Mouse (Mus musculus) limb, embryonic 15.5 days (tissue): ENCODE data around the gene Ktn1. TPM values are rescaled to one million over a fixed set of nuclear protein-coding genes. Genes with fewer than 3 reads are reported as not detected.

ENCODE experiments used
- ATAC-seq: fragments of 200-750 bp; cut with Nextera tagmentation; 2 replicates; pipeline ENCODE4 v1.8.0; 2017; ENCODE audit warnings: low read depth, moderate TSS enrichment; ENCODE audit not compliant: insufficient number of reproducible peaks, low FRiP score, low TSS enrichment
- H3K27ac ChIP-seq: fragments of 300-500 bp; sonication (generic); 2 replicates; pipeline ENCODE4 v1.5.1; 2015; ENCODE audit warnings: moderate library complexity, mild to moderate bottlenecking, inconsistent platforms
- H3K27me3 ChIP-seq: fragments of 300-500 bp; sonication (generic); 2 replicates; pipeline ENCODE4 v1.6.1; 2015; ENCODE audit warnings: inconsistent platforms
- H3K36me3 ChIP-seq: fragments of 300-500 bp; sonication (generic); 2 replicates; pipeline ENCODE4 v1.6.1; 2015; ENCODE audit warnings: inconsistent platforms
- H3K4me1 ChIP-seq: fragments of 300-500 bp; sonication (generic); 2 replicates; pipeline ENCODE4 v1.6.1; 2015; ENCODE audit warnings: inconsistent platforms
- H3K4me2 ChIP-seq: fragments of 300-500 bp; sonication (generic); 2 replicates; pipeline ENCODE4 v1.6.1; 2015; ENCODE audit warnings: mild to moderate bottlenecking, inconsistent platforms
- H3K4me3 ChIP-seq: fragments of 300-500 bp; sonication (generic); 2 replicates; pipeline ENCODE4 v1.5.1; 2015; ENCODE audit warnings: mild to moderate bottlenecking, inconsistent platforms
- H3K9ac ChIP-seq: fragments of 300-500 bp; sonication (generic); 2 replicates; pipeline ENCODE4 v1.6.1; 2015; ENCODE audit warnings: inconsistent platforms
- H3K9me3 ChIP-seq: fragments of 300-500 bp; sonication (generic); 2 replicates; pipeline ENCODE4 v1.6.1; 2016; ENCODE audit warnings: inconsistent platforms
- WGBS: fragments of 180-500 bp; shearing (Covaris S2); methylation state at CpG from one replicate; pipeline ENCODE4 v1.1.7; 2015; 5-methylcytosine and 5-hydroxymethylcytosine counted together
- polyA plus RNA-seq: library from polyadenylated mRNA; unstranded; fragments of >200 nt; fragmentation: Nextera tagmentation; extraction: Ambion mirVana; gene quantifications from 2 replicates; pipeline ENCODE4 v1.2.1, GENCODE M21; 2015

Ktn1 gene
- polyA plus RNA-seq, 1 experiment from 2014 or later, result 55.5 TPM

DNA sequence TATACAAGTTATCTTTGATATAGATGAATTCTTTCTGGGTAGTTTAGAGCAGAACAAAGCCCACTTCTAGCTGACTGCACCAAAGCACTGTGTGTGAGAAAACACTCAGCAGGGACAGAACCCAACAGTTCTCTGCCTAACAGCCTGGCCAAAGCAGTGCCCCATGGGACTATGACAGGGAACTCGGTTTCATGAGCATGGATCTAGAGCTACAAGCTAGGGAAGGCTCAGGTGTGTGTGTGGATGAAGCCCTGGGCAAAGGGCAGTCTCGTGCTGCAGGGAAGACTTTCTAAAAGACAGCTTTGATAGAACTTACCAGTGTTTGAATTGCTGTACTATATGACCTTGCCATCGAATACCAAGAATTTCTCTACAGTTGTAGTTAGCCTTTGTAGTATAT lies 117.5 kb downstream of the Ktn1 start:
- 69% methylated on average over 3 of the region's 3 CpGs for WGBS
- Histone ChIP-seq H3K9me3 (no peaks in the 10 kb centered on the region), H3K36me3 (no peaks in the 10 kb centered on the region)

DNA sequence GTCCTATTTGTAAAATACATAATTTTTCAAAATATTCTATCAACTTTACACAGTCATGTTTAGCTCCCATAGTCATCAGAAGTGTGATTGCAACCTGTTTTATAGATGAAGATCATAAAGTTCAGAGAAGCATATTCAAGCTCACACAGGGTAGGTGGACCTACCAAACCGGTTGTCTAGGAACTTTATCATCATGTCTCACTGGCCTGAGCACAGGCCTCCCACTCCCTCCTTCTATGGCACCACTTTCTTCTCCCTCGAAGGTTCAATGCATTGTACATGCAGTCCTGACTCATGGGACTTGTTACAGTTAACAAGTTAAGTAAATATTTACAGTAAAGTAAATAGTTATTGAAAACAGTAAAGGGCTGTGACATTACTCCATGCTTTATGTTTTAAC lies 118.1 kb downstream of the Ktn1 start:
- Histone ChIP-seq H3K9me3 (no peaks in the 10 kb centered on the region), H3K27ac (no peak overlapping the region), H3K27me3 (no peaks in the 10 kb centered on the region), H3K4me2 (no peak overlapping the region), H3K36me3 (no peaks in the 10 kb centered on the region), H3K4me1 (no peaks in the 10 kb centered on the region), H3K9ac (no peak overlapping the region), H3K4me3 (no peak overlapping the region)
- 54% methylated on average over 2 of the region's 2 CpGs for WGBS
- ATAC-seq, result no peak

More for the DNA sequence above, 117.5 kb downstream of the Ktn1 start:
- ATAC-seq, result no peak
- Histone ChIP-seq H3K4me2 (no peak overlapping the region), H3K27ac (no peak overlapping the region), H3K4me1 (no peaks in the 10 kb centered on the region), H3K27me3 (no peaks in the 10 kb centered on the region), H3K4me3 (no peak overlapping the region), H3K9ac (no peak overlapping the region)

DNA sequence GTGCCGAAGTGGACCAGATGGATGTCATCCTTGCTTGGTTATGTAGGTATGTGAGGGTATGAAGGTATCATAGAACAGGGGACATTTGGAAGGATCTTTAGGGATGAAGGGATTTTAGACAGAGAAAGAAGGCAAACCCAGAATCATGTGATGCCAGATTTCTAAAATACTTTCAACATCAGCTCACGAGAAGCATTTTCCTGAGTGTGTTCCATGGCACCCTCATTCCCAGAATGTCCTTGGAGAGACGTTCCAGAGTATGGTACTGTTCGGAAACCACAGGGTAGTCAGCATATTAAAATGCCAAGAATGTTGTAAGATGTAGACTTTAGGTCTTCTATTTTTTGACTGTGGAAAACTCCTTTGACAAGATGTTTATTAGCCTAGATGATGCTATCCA lies 123.2 kb downstream of the Ktn1 start:
- 78% methylated on average over 4 of the region's 4 CpGs for WGBS
- no peak overlapping the region for H3K9ac ChIP-seq
- no peak overlapping the region for H3K4me2 ChIP-seq
- no peak overlapping the region for H3K27ac ChIP-seq
- H3K4me3 ChIP-seq, result no peak overlapping the region
- no peaks in the 10 kb centered on the region for H3K36me3 ChIP-seq
- ATAC-seq, result no peak
- no peaks in the 10 kb centered on the region for H3K27me3 ChIP-seq
- H3K9me3 ChIP-seq, result no peaks in the 10 kb centered on the region
- H3K4me1 ChIP-seq, result no peaks in the 10 kb centered on the region

DNA sequence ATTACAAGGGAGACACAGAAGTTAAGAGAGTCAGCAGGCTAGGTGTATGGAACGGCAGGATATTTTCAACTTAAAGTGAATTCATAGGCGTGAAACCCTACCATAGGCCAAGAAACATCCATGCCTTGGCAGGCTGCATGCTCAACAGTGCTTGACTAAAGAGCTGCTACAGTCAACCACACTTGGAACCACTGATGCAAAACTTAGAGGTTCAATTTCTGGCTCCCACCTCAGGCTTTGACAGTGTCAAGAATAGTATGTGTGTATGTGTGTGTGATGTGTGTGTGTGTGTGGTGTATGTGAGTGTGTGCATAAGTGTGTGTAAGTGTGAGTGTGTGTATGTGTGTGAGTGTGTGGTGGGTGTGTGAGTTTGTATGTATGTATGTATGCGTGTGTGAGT lies 127.3 kb downstream of the Ktn1 start:
- 78% methylated on average over 3 of the region's 3 CpGs for WGBS
- ATAC-seq, result no peak
- H3K4me2 ChIP-seq, result no peak overlapping the region
- H3K9me3 ChIP-seq, result no peaks in the 10 kb centered on the region
- H3K36me3 ChIP-seq, result no peaks in the 10 kb centered on the region
- H3K27me3 ChIP-seq, result no peaks in the 10 kb centered on the region
- no peaks in the 10 kb centered on the region for H3K4me1 ChIP-seq
- no peak overlapping the region for H3K4me3 ChIP-seq
- H3K27ac ChIP-seq, result no peak overlapping the region
- H3K9ac ChIP-seq, result no peak overlapping the region

DNA sequence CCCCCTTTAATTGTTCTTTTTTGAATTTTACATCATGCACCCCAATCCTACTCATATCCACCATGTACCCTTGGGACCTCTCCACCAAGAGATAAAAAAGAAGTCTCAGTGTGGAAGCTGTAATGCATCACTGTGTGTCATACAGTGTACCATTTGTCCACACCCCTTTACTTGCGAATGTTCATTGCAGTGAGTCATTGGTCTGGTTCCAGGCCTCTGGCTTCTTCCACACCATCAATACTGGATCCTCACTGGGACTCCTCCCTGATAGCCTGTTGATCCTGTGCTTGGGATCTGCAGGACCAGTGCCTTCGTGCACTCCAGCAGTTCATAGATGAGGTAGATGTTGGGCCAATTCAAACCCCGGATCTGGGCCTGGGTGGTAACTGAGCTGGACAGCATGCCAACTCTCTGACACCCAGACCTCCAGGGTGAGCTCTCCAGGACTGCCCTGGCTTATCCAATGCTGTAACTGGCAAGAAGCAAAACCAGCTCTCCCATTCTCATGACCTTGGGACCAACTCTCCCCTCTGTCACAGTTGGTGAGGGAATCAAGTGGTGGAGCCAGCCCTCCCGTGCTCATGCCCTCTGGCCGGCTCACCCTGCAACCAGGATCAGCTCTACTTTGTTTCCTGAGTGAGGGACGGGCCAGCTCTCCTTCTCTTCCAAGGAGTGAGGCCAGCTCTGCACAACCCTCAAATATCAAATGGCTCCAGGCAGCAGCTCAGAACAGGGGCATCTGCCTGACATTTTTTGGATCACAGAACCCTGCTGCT lies 128.2 kb downstream of the Ktn1 start:
- Histone ChIP-seq H3K4me3 (no peak overlapping the region), H3K4me1 (no peaks in the 10 kb centered on the region), H3K9ac (no peak overlapping the region), H3K27ac (no peak overlapping the region), H3K9me3 (no peaks in the 10 kb centered on the region), H3K27me3 (no peaks in the 10 kb centered on the region), H3K36me3 (no peaks in the 10 kb centered on the region), H3K4me2 (no peak overlapping the region)
- 0 out of 2 replicates have a peak, but pooled peaks have one; percentile 14 for ATAC-seq
- WGBS, result 77% methylated on average over 6 of the region's 6 CpGs

DNA sequence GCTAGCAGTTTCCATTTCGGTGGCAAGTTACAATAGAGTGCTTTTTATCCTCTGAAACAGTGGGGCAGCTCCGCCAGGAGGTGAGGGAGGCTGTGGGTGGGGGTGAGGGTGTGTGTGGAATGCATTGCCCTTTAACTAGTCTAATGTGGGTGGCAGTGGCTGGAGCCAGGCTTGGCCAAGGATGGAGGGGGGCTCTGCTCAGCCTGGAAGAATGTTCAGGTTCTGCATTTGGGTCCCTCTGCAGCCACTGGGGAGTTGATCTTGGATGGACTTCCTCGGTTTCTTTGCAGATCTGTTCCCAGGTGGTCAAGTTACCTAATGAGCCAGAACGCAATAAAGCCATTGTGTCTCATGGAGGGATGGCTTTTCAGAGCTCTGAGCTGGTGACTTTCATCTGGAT lies 137.9 kb downstream of the Ktn1 start:
- no peak overlapping the region for H3K4me2 ChIP-seq
- no peak overlapping the region for H3K27ac ChIP-seq
- H3K9me3 ChIP-seq, result no peaks in the 10 kb centered on the region
- no peak overlapping the region for H3K4me3 ChIP-seq
- no peak overlapping the region for H3K9ac ChIP-seq
- H3K27me3 ChIP-seq, result no peaks in the 10 kb centered on the region
- H3K4me1 ChIP-seq, result no peaks in the 10 kb centered on the region
- no peak for ATAC-seq
- no peaks in the 10 kb centered on the region for H3K36me3 ChIP-seq
- 20% methylated on average over 4 of the region's 4 CpGs for WGBS

Other genes starting within 250 kb of the Ktn1 start
- gene Dlgap5, start 230.0 kb upstream of the Ktn1 start, polyA plus RNA-seq, result 34.4 and 36.8 TPM in 2 replicates
- gene Fbxo34, start 198.0 kb upstream of the Ktn1 start, polyA plus RNA-seq, result 22.1 and 24.2 TPM in 2 replicates
- gene Atg14, start 77.8 kb upstream of the Ktn1 start, polyA plus RNA-seq, result 17.3 and 17.4 TPM in 2 replicates